Mouse (Mus musculus) hindbrain, embryonic 12.5 days (tissue): ENCODE results near the gene Phlda1. TPM values are rescaled to one million over a fixed set of nuclear protein-coding genes. Genes with fewer than 3 reads are reported as not detected.

Experiments used
- ATAC-seq: fragments of 200-750 bp; cut with Nextera tagmentation; 2 replicates; pipeline ENCODE4 v1.8.0; 2017; ENCODE audit warnings: moderate TSS enrichment; ENCODE audit not compliant: low FRiP score
- H3K27ac ChIP-seq: fragments of 300-500 bp; sonication (generic); 2 replicates; pipeline ENCODE4 v1.5.1; 2016; ENCODE audit warnings: mild to moderate bottlenecking
- H3K27me3 ChIP-seq: fragments of 300-500 bp; sonication (generic); 2 replicates; pipeline ENCODE4 v1.6.1; 2016; ENCODE audit warnings: mild to moderate bottlenecking
- H3K36me3 ChIP-seq: fragments of 300-500 bp; sonication (generic); 2 replicates; pipeline ENCODE4 v1.6.1; 2016; ENCODE audit warnings: mild to moderate bottlenecking
- H3K4me1 ChIP-seq: fragments of 300-500 bp; sonication (generic); 2 replicates; pipeline ENCODE4 v1.6.1; 2016
- H3K4me2 ChIP-seq: fragments of 300-500 bp; sonication (generic); replicated peaks from 2 replicates; pipeline ENCODE4 v1.6.1; 2016; ENCODE audit warnings: mild to moderate bottlenecking
- H3K4me3 ChIP-seq: fragments of 300-500 bp; sonication (generic); 2 replicates; pipeline ENCODE4 v1.5.1; 2016; ENCODE audit warnings: mild to moderate bottlenecking
- H3K9ac ChIP-seq: fragments of 300-500 bp; sonication (generic); 2 replicates; pipeline ENCODE4 v1.6.1; 2016; ENCODE audit warnings: mild to moderate bottlenecking, moderate library complexity
- H3K9me3 ChIP-seq: fragments of 300-500 bp; sonication (generic); replicated peaks from 2 replicates; pipeline ENCODE4 v1.6.1; 2016; ENCODE audit warnings: mild to moderate bottlenecking
- WGBS: fragments of 180-500 bp; shearing (Covaris S2); methylation state at CpG from one replicate; pipeline ENCODE4 v1.1.7; 2016; 5-methylcytosine and 5-hydroxymethylcytosine counted together
- polyA plus RNA-seq: library from polyadenylated mRNA; unstranded; fragments of >200 nt; fragmentation: Nextera tagmentation; extraction: Ambion mirVana; gene quantifications from 2 replicates; pipeline ENCODE4 v1.2.1, GENCODE M21; 2016

The Phlda1 gene
- polyA plus RNA-seq, 1 experiment from 2014 or later = 42.8 TPM

- 0 out of 2 replicates have a peak overlapping the region, but pooled peaks have one; percentile 52 for H3K27ac ChIP-seq
- peak; percentile 57; the same call in 1 of the 2 replicates for ATAC-seq
- H3K4me3 ChIP-seq = no peak overlapping the region
- H3K4me2 ChIP-seq = no peak overlapping the region
- no peaks in the 10 kb centered on the region for H3K9me3 ChIP-seq
- H3K4me1 ChIP-seq = peaks cover 17% of the 10 kb centered on the region
- H3K27me3 ChIP-seq = no peaks in the 10 kb centered on the region
- 73% methylated on average over 9 of the region's 9 CpGs for WGBS
- no peak overlapping the region for H3K9ac ChIP-seq
- H3K36me3 ChIP-seq = no peaks in the 10 kb centered on the region
Measured at GRCm38 (mm10) chr10:111540678-111541077, 34.6 kb downstream of the Phlda1 start.

- Histone ChIP-seq H3K9ac (no peak overlapping the region), H3K27me3 (no peaks in the 10 kb centered on the region), H3K4me2 (no peak overlapping the region), H3K4me1 (peaks cover 19% of the 10 kb centered on the region), H3K36me3 (no peaks in the 10 kb centered on the region), H3K4me3 (no peak overlapping the region), H3K9me3 (no peaks in the 10 kb centered on the region), H3K27ac (no peak overlapping the region)
- no peak for ATAC-seq
- WGBS = 90% methylated on average over 7 of the region's 7 CpGs
Measured at GRCm38 (mm10) chr10:111543106-111543505, 37.0 kb downstream of the Phlda1 start.

- no peak for ATAC-seq
- no peak overlapping the region for H3K9ac ChIP-seq
- whole genome bisulfite sequencing = 21% methylated on average over 7 of the region's 7 CpGs
- no peaks in the 10 kb centered on the region for H3K27me3 ChIP-seq
- H3K36me3 ChIP-seq = no peaks in the 10 kb centered on the region
- no peak overlapping the region for H3K4me2 ChIP-seq
- H3K9me3 ChIP-seq = no peaks in the 10 kb centered on the region
- no peak overlapping the region for H3K27ac ChIP-seq
- peaks cover 19% of the 10 kb centered on the region for H3K4me1 ChIP-seq
- H3K4me3 ChIP-seq = no peak overlapping the region
Measured at GRCm38 (mm10) chr10:111543781-111544260, 37.7 kb downstream of the Phlda1 start.

GRCm38 (mm10) chr10:111544311-111544710 lies 38.2 kb downstream of the Phlda1 start:
- H3K4me2 ChIP-seq = no peak overlapping the region
- peaks cover 17% of the 10 kb centered on the region for H3K4me1 ChIP-seq
- H3K36me3 ChIP-seq = no peaks in the 10 kb centered on the region
- H3K9ac ChIP-seq = no peak overlapping the region
- no peak overlapping the region for H3K27ac ChIP-seq
- H3K9me3 ChIP-seq = no peaks in the 10 kb centered on the region
- no peak overlapping the region for H3K4me3 ChIP-seq
- no peak for ATAC-seq
- no peaks in the 10 kb centered on the region for H3K27me3 ChIP-seq
- 82% methylated on average over 4 of the region's 4 CpGs for WGBS

GRCm38 (mm10) chr10:111545648-111546047 lies 39.6 kb downstream of the Phlda1 start:
- WGBS = 68% methylated on average over 4 of the region's 4 CpGs
- H3K4me1 ChIP-seq = peaks cover 10% of the 10 kb centered on the region; the same call in 1 of the 2 replicates

GRCm38 (mm10) chr10:111547881-111548372 lies 41.8 kb downstream of the Phlda1 start:
- Histone ChIP-seq H3K4me2 (no peak overlapping the region), H3K4me3 (no peak overlapping the region), H3K9me3 (no peaks in the 10 kb centered on the region), H3K36me3 (no peaks in the 10 kb centered on the region), H3K27me3 (no peaks in the 10 kb centered on the region), H3K27ac (no peak overlapping the region), H3K4me1 (peaks cover 10% of the 10 kb centered on the region; the same call in 1 of the 2 replicates), H3K9ac (no peak overlapping the region)
- WGBS = 77% methylated on average over 10 of the region's 10 CpGs
- no peak for ATAC-seq

More at GRCm38 (mm10) chr10:111545648-111546047, 39.6 kb downstream of the Phlda1 start:
- Histone ChIP-seq H3K27me3 (no peaks in the 10 kb centered on the region), H3K4me3 (no peak overlapping the region), H3K9ac (no peak overlapping the region), H3K27ac (no peak overlapping the region), H3K9me3 (no peaks in the 10 kb centered on the region), H3K36me3 (no peaks in the 10 kb centered on the region), H3K4me2 (no peak overlapping the region)
- no peak for ATAC-seq

GRCm38 (mm10) chr10:111550075-111550695 lies 44.1 kb downstream of the Phlda1 start:
- Histone ChIP-seq H3K4me3 (no peak overlapping the region), H3K9ac (no peak overlapping the region), H3K36me3 (no peaks in the 10 kb centered on the region), H3K9me3 (no peaks in the 10 kb centered on the region), H3K4me2 (no peak overlapping the region), H3K27me3 (no peaks in the 10 kb centered on the region), H3K4me1 (0 out of 2 replicates have a peak, but pooled peaks cover 4% of the 10 kb centered on the region), H3K27ac (no peak overlapping the region)
- 81% methylated on average over 6 of the region's 6 CpGs for WGBS
- ATAC-seq = no peak

GRCm38 (mm10) chr10:111553695-111554094 lies 47.6 kb downstream of the Phlda1 start:
- no peak for ATAC-seq
- Histone ChIP-seq H3K9me3 (no peaks in the 10 kb centered on the region), H3K27ac (no peak overlapping the region), H3K27me3 (no peaks in the 10 kb centered on the region), H3K4me2 (no peak overlapping the region), H3K4me3 (no peak overlapping the region), H3K9ac (no peak overlapping the region), H3K4me1 (peaks cover 2% of the 10 kb centered on the region; the same call in 1 of the 2 replicates), H3K36me3 (no peaks in the 10 kb centered on the region)
- 62% methylated on average over 7 of the region's 7 CpGs for WGBS

GRCm38 (mm10) chr10:111554651-111555050 lies 48.6 kb downstream of the Phlda1 start:
- H3K4me1 ChIP-seq = peaks cover 9% of the 10 kb centered on the region; the same call in 1 of the 2 replicates
- 90% methylated on average over 5 of the region's 5 CpGs for WGBS
- no peak for ATAC-seq

GRCm38 (mm10) chr10:111558211-111558610 lies 52.1 kb downstream of the Phlda1 start:
- WGBS = 86% methylated on average over 5 of the region's 5 CpGs
- no peak overlapping the region for H3K9ac ChIP-seq
- H3K4me3 ChIP-seq = no peak overlapping the region
- H3K9me3 ChIP-seq = no peaks in the 10 kb centered on the region
- peaks cover 13% of the 10 kb centered on the region; the same call in 1 of the 2 replicates for H3K4me1 ChIP-seq
- H3K27me3 ChIP-seq = no peaks in the 10 kb centered on the region
- H3K27ac ChIP-seq = no peak overlapping the region
- no peak overlapping the region for H3K4me2 ChIP-seq
- ATAC-seq = no peak
- H3K36me3 ChIP-seq = no peaks in the 10 kb centered on the region

More at GRCm38 (mm10) chr10:111554651-111555050, 48.6 kb downstream of the Phlda1 start:
- H3K9me3 ChIP-seq = no peaks in the 10 kb centered on the region
- H3K4me2 ChIP-seq = no peak overlapping the region
- no peak overlapping the region for H3K4me3 ChIP-seq
- no peaks in the 10 kb centered on the region for H3K27me3 ChIP-seq
- H3K27ac ChIP-seq = no peak overlapping the region
- H3K36me3 ChIP-seq = no peaks in the 10 kb centered on the region
- no peak overlapping the region for H3K9ac ChIP-seq
